Mouse (Mus musculus): ENCODE data around the gene Lpin2.

The Lpin2 gene

DNA sequence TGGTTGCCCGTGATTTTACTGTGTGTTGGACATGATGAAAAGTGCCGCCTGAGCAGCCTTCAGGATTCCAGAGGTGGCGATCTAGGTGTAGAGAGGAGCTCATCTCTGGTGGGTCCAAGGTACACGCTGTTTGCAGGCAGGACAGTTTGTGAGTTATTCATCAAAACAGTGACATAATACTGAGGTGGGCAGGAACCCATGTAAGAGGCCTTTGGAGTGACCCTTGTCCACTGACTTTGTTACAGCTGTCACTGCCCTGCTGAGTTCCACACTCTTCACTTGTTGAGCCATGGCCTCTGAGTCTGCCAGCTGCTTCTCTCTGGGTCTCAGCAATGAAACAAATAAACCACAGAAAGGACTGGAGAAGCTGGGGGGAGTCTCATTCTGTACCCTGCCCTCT lies 19.8 kb downstream of the Lpin2 start:
- no peak for DNase-seq (ENCODE audit: low read depth, low spot score)

DNA sequence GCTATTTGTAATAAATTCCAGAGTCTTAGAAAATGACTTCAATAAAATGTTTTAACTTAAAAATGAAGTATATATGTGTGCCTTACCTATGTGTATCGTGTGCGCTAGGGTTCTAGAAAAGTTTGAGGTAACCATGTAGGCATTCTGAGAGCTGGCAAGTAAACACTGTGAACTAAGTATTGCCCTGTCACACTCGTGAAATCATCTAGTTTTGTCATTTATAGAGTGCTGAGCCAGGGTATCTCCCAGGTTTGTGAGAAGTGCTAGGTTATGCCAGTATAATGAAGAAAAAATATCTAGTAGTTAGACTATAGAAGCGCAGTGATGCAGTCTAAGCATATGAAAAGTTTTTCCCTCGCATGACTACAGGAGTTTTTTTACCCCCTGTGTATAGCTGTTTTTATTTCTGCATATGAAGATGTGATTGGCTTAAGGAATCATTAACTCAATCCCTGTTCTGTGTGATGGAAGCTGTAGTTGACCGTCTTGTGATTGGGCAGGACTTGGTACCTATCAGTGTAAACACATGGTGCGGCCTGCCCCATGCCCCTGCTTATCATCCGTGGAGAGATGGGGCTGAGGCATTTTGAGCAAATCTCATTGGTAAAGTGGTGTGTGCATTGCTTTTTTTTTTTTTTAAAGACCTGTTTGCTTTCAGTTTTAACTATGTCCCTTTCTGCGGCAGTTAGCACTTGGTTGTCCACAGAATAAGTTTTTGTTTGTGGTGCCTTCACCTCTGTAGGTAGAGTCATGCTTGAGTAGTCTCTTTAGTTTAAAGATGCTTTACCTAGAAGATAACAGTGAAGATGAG lies 21.8 kb downstream of the Lpin2 start:
- DNase-seq (ENCODE audit: low read depth, low spot score): no peak

DNA sequence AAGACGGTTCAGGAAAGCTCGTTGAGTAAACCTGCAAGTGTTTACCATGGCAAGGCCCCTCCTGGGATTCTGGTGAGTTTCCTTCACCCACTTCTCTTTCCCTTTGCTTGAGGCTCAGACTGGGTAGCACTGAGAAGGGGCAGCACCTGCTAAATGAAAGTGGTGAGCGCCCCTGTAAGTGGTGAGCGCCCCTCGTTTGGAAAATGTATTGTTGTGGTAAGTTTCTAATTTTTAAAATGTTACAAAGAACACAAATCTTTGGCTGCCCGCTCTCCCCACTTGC lies 22.4 kb downstream of the Lpin2 start:
- no peak for DNase-seq (ENCODE audit: low read depth, low spot score)

DNA sequence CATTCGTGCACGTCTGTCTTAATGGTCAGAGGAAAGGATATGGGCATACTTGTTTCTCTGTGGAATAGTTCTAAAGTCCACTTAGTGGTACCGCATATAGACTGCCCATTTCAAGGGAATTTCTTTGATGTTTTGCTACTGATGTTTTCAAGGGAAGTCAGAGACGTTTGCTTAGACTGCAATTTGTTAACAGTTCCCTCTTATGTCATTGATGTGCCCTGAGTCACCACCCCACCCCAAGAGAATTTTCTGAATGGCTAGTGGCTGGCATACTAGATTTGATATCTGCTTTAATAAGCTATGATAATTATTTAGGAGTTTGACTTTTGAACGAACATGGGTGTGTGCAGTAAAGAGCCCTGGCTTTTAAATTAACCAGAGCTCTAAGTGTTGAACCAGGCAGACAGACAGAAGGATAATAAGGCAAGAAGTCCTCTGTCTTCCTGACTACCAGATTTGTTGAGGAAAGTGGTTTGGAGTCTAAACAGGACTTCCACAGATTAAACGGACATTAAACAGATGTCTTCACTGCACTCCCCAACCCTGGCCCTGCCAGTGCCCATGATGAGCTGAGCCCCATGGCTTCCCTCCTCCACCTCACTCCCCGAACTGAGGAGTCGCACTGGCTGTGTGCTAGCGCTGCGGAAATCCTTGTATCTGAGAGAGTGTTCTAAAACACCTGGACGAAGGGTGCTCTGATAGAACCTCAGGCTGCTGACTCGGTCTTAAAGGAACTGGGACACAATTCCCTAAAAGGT lies 24.0 kb downstream of the Lpin2 start:
- no peak for DNase-seq (ENCODE audit: low read depth, low spot score)

DNA sequence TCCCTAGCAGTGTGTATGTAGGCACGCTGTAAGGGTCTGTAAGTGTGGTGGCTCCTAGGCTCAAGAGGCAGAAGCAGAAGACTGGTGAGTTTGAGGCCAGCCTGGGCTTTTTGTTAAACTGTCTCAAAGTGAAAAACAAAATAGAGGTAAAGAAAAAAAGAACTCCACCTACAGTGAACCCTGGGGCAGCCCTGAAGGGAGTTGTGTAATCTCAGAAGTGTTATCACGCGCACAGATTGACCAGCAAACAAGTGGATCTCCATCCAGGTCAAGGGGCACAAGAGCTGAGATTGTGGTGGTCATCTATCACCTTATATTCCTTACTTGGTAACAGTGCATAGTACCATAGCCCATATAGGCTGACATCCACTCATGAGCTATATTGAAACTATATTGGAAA lies 24.9 kb downstream of the Lpin2 start:
- DNase-seq (ENCODE audit: low read depth, low spot score): no peak

DNA sequence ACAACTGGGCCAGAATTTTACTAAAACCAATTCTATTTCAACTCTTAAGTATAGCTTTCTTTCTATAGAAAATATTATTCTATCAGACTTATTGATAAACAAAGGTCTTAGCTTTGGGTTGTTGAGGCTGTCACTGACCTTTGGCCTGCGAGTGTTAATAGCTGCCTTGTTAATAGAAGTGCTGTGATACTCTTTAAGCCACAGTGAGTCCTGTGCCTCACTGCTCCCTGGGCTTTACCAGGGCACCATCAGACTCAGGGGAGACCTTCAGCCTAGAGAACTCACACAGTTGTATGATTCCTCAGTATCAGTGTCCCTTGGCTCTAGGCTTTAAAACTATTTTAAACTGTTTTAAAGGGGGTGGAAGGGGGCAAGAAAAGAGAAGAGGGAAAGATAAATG lies 26.0 kb downstream of the Lpin2 start:
- DNase-seq (ENCODE audit: low read depth, low spot score): no peak

- DNase-seq (ENCODE audit: low read depth, low spot score): no peak
Observed at GRCm38 (mm10) chr17:71208921-71209320, 26.6 kb downstream of the Lpin2 start.

- DNase-seq (ENCODE audit: low read depth, low spot score): no peak
Observed at GRCm38 (mm10) chr17:71209936-71210335, 27.6 kb downstream of the Lpin2 start.

- DNase-seq (ENCODE audit: low read depth, low spot score): no peak
Observed at GRCm38 (mm10) chr17:71211962-71212646, 29.7 kb downstream of the Lpin2 start.

DNA sequence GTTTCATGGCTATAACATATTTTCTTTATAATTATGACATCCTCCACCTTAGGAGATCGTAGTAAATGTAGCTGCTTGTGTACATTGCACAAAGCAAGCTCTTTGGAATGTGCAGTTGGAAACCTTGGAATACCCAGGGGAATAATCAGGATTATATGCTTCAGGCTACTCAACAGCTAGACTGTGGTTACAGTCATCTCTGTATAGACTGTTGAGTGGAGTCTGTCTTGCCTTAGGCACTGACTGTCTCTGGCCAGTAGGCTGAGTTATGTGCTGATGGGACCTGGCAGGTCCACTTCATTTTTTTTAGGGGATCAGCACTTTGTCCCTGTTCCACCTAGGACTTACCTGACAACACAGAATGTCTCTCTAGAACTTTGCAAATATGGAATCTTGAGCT lies 31.3 kb downstream of the Lpin2 start:
- DNase-seq (ENCODE audit: low read depth, low spot score): no peak

GRCm38 (mm10) chr17:71214514-71215240 lies 32.3 kb downstream of the Lpin2 start:
- DNase-seq (ENCODE audit: low read depth, low spot score): no peak

GRCm38 (mm10) chr17:71215241-71215839 lies 33.0 kb downstream of the Lpin2 start:
- no peak for DNase-seq (ENCODE audit: low read depth, low spot score)

DNA sequence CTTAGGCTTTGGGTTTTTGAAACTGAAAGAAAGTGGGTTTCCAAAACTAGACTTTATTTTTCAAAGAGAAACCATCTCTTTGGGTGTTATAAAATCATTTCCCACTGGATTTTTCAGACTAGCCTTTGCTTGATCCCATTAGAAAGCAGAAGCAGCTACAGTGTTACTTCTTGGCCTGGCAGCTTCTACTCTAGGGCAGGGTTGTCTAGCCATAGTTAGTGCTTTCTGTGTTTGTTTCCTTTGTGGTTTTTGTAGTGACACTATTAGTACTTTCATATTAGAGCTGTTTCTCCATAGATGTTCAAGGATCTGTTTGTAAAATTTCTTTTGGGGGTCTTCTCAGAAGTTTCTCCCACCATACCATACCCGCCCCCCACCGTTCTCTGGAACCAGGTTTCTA lies 33.9 kb downstream of the Lpin2 start:
- no peak for DNase-seq (ENCODE audit: low read depth, low spot score)

DNA sequence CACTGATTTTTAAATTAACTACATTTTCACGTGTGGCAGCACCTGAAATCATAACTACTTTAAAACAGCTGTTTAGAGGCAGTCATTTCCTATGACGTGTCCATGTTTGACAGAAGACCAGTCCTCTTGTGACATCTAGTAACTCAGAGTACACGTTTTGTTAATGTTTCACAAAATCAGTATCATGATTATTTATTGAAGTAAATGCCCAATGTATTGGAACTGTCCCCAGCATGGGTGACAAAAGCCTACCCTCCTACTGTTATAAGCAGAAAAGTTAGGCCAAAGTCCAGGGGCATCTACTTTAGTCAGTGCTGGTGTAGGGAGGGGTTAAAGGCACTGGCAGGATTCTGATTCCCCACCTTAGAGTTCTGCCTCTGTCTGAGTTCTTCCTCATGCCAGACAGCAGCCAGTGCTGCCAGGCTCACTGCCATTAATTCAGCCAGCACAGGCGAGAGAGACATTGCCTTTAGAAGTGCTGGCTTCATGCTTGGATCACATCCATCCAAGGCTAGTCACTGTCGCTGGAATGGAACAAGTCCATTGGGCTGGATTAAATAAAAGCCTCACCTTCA lies 34.8 kb downstream of the Lpin2 start:
- DNase-seq (ENCODE audit: low read depth, low spot score): no peak

DNA sequence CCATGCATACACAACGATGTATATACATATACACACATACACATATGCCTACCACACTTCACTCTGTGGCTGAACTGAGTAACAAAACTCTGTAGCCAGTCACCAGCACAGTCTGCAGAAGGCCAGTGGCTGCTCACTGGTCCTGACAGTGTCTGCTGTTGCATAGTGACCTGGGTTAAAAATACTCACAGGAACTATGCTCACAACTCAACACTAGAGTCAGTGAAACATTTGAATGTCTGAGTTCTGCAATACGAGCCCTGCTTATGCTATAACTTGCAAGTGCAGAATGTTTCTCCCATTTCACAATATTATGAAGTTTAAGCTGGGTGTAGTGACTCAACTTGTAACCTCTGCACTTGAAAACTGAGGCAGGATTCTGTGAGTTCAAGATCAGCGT lies 39.0 kb downstream of the Lpin2 start:
- no peak for DNase-seq (ENCODE audit: low read depth, low spot score)

GRCm38 (mm10) chr17:71223676-71224075 lies 41.3 kb downstream of the Lpin2 start:
- no peak for DNase-seq (ENCODE audit: low read depth, low spot score)

GRCm38 (mm10) chr17:71224521-71224920 lies 42.2 kb downstream of the Lpin2 start:
- DNase-seq (ENCODE audit: low read depth, low spot score): no peak

DNA sequence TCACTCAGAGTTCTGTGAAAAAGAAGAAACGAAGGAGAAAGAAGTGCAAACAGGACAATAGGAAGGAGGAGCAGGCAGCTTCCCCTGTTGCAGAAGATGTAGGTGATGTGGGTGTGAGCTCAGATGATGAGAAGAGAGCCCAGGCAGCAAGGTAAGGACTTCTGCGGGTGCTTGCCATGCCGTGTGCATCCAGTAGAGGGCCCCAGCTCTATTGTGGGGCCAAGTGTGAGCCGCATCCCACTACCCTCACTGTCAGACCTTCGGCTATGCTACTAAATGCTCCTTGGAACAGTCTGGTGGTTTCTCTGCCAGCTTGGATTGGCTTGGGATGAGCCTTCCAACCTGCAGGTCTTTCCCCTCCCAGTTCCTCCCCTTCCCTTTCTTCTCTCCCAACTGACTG lies 42.7 kb downstream of the Lpin2 start:
- DNase-seq (ENCODE audit: low read depth, low spot score): no peak

DNA sequence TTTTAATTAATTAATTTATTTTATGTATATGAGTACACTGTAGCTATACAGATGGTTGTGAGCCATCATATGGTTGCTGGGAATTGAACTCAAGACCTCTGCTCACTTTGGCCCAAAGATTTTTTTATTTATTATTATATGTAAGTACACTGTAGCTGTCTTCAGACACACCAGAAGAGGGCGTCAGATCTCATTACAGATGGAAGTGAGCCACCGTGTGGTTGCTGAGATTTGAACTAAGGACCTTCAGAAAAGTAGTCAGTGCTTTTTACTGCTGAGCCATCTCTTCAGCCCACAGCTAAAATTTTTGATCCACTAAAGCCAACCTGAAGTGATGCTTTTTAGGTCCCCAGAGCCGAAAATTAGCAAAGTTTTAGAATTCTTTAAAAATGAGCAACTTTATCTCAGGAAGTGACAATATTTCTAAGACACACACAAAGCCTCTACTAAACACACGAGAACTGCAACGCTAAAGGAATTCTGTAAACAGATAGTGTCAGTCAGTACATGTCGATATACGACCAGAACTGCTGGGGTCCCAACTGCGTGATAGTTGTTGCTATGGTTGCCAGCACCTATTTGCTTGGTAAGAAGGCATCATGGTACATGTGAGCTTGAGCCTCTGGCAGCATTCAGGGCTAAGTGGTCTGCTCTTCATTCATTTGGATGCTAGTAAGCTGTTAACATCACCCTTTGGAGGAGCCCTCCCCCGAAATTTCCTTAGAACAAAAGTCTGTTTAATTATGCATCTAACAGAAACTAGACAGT lies 45.0 kb downstream of the Lpin2 start:
- DNase-seq (ENCODE audit: low read depth, low spot score): no peak

DNA sequence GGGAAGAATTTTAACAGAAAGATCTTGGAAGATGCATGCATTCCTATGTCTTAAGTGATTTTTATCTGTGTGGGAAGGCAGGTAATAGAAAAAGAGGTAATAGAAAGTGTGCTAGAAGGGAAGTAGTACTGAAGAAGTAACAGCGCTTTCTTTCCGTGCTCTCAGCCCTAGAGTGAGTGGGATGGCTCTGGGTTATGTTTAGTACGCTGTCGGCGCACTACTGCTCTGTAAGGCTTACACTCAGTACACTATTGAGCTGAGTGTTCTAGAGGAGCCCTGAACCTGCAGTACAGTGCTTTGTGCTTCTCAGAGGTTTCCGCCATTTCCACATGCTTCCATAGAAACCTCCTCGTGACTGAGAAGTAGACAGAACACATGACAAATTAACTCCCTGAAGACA lies 46.3 kb downstream of the Lpin2 start:
- no peak for DNase-seq (ENCODE audit: low read depth, low spot score)
